ENCODE assay signal across 9 mouse cellular contexts in genomic region chr3:53475889-53476288, GRCm38 (mm10). TPM values are rescaled to one million over a fixed set of nuclear protein-coding genes. Genes with fewer than 3 reads are reported as not detected.
DNase-seq lines count a peak whose midpoint lies in the region; ATAC-seq and TF ChIP-seq lines count a peak whose summit lies in the region.
"Had no signal": no experiment of that assay in that cellular context is flagged by ENCODE, and none has a peak within 500 bp of the region (broad histone marks: within the 10 kb centered on the region; RNA-seq: fewer than 3 reads in every experiment).

No protein-coding gene starts in this region.

- peaks cover 91% of the 10 kb centered on the region for H3K36me3 ChIP-seq in kidney, embryonic 14.5 days (ENCODE audit: control insufficient read depth, insufficient read depth, low read length)

- no peaks in the 10 kb centered on the region for H3K4me1 ChIP-seq in kidney, embryonic 14.5 days (ENCODE audit: control insufficient read depth, insufficient read depth, low read length)

- intact Hi-C loops in gastrocnemius, adult 2 months (cut with DNase I): loop anchor here (1.0 kb wide), 1 partner anchor 15 kb away; no protein-coding TSS in a partner anchor
- intact Hi-C loops in gastrocnemius, postnatal 36 days (cut with DNase I): loop anchor here (2.0 kb wide), 1 partner anchor 15 kb away; no protein-coding TSS in a partner anchor

- peak; percentile 63 for DNase-seq in gastrocnemius, adult 2 months
- DNase-seq in gastrocnemius, postnatal 36 days: no peak
- DNase-seq in thymus, postnatal 0 days (ENCODE audit: low spot score): peak; percentile 17
- no peak for DNase-seq in thymus, adult 18-20 months
- peak; percentile 19 for DNase-seq in embryo, embryonic 9.5 days (ENCODE audit: extremely low spot score)
- DNase-seq in lung, postnatal 4 days: peak; percentile 32 to 49
- no peak for DNase-seq in spleen, adult 12 weeks (ENCODE audit: low spot score)

- no peak overlapping the region for H3K9ac ChIP-seq in kidney, embryonic 14.5 days (ENCODE audit: low read depth, low read length)

- no peak overlapping the region for H3K4me2 ChIP-seq in kidney, embryonic 14.5 days (replicated peaks; ENCODE audit: low read depth, low read length)

- peak; percentile 70 for TF ChIP-seq CTCF in gastrocnemius, adult 2 months (IDR thresholded peaks at IDR 0.05)

- 66% methylated on average over 6 of the region's 6 CpGs for WGBS in kidney, embryonic 14.5 days

- H3K9me3 ChIP-seq in kidney, embryonic 14.5 days (ENCODE audit: control insufficient read depth, low read length): no peaks in the 10 kb centered on the region

- H3K27me3 ChIP-seq in kidney, embryonic 14.5 days (ENCODE audit: control insufficient read depth, insufficient read depth, low read length): no peaks in the 10 kb centered on the region

- peak; percentile 28; the same call in 1 of the 2 replicates for ATAC-seq in kidney, embryonic 14.5 days (ENCODE audit: low FRiP score, low TSS enrichment)

- H3K4me3 ChIP-seq in gastrocnemius, adult 2 months: no peak overlapping the region
- H3K4me3 ChIP-seq in kidney, embryonic 14.5 days (ENCODE audit: low read length): no peak overlapping the region

- no peak overlapping the region for H3K27ac ChIP-seq in gastrocnemius, adult 2 months
- no peak overlapping the region for H3K27ac ChIP-seq in kidney, embryonic 14.5 days (ENCODE audit: low read depth, low read length)

RNA-seq across cellular contexts. Expression of gene Proser1, which starts 12.4 kb away (rescaled TPM):
- total RNA-seq in gastrocnemius, adult 2 months (2021): 1 to 10 TPM; 7.0 to 7.4 TPM
- 1 to 10 TPM; 4.5 to 7.4 TPM for total RNA-seq in gastrocnemius, postnatal 36 days (2021)
- 12.3 and 19.1 TPM in 2 replicates for polyA plus RNA-seq in thymus, postnatal 0 days (2015; fragmentation: Nextera tagmentation; extraction: Ambion mirVana)
- polyA plus RNA-seq in kidney, embryonic 14.5 days (2014; fragmentation: Nextera tagmentation; extraction: Ambion mirVana): 22.7 and 24.7 TPM in 2 replicates

RNA-seq across cellular contexts. Expression of gene Stoml3, which starts 12.6 kb away (rescaled TPM):
- total RNA-seq in gastrocnemius, adult 2 months (2021): not detected
- total RNA-seq in gastrocnemius, postnatal 36 days (2021): not detected
- polyA plus RNA-seq in thymus, postnatal 0 days (2015; fragmentation: Nextera tagmentation; extraction: Ambion mirVana): not detected in 2 replicates
- polyA plus RNA-seq in kidney, embryonic 14.5 days (2014; fragmentation: Nextera tagmentation; extraction: Ambion mirVana): 0.31 TPM in 1 of 2 replicates, not detected in the other
- polyA plus RNA-seq: heart, embryonic 16.5 days had no signal

RNA-seq across cellular contexts. Expression of gene Nhlrc3, which starts 12.8 kb away (rescaled TPM):
- 1 to 10 TPM; 2.1 to 2.9 TPM for total RNA-seq in gastrocnemius, adult 2 months (2021)
- 1 to 10 TPM; 2.5 to 2.6 TPM for total RNA-seq in gastrocnemius, postnatal 36 days (2021)
- 6.3 and 6.7 TPM in 2 replicates for polyA plus RNA-seq in thymus, postnatal 0 days (2015; fragmentation: Nextera tagmentation; extraction: Ambion mirVana)
- polyA plus RNA-seq in kidney, embryonic 14.5 days (2014; fragmentation: Nextera tagmentation; extraction: Ambion mirVana): 6.5 and 10.1 TPM in 2 replicates

Comparison
In these comparisons a context has a peak if more than half of its experiments do, and no peak if none do; other contexts are left out.
1. DNase-seq: peak in gastrocnemius, adult 2 months (single experiment), thymus, postnatal 0 days (single experiment), embryo, embryonic 9.5 days (single experiment) and lung, postnatal 4 days (2 of 2); none in gastrocnemius, postnatal 36 days (0 of 2), thymus, adult 18-20 months (0 of 2) and spleen, adult 12 weeks (single experiment).